Mouse (Mus musculus) forebrain, postnatal 0 days (tissue): ENCODE measurements at regions not wholly inside any gene's neighbourhood (a gene's known extent, or its start where the extent isn't known, plus 50 kb on each side); places are given as distances from the start of the nearest gene placed in this dataset.

ENCODE experiments used
- ATAC-seq: fragments of 200-750 bp; cut with Nextera tagmentation; 2 replicates; pipeline ENCODE4 v1.8.0; 2017; ENCODE audit warnings: mild to moderate bottlenecking, moderate library complexity
- DNase-seq: peaks from one replicate; pipeline ENCODE4 v3.0.0-alpha.2; 2015
- H3K27ac ChIP-seq: fragments of 300-500 bp; sonication (generic); 2 replicates; pipeline ENCODE4 v1.5.1; 2014; ENCODE audit warnings: low read depth, mild to moderate bottlenecking, antibody characterized with exemption, low read length, moderate library complexity, mixed read lengths
- H3K27me3 ChIP-seq: fragments of 300-500 bp; sonication (generic); 2 replicates; pipeline ENCODE4 v1.6.1; 2014; ENCODE audit warnings: mild to moderate bottlenecking, low read length, mixed read lengths; ENCODE audit not compliant: insufficient read depth
- H3K36me3 ChIP-seq: fragments of 300-500 bp; sonication (generic); 2 replicates; pipeline ENCODE4 v1.6.1; 2014; ENCODE audit warnings: mild to moderate bottlenecking, moderate library complexity; ENCODE audit not compliant: insufficient read depth
- H3K4me1 ChIP-seq: fragments of 300-500 bp; sonication (generic); 2 replicates; pipeline ENCODE4 v1.6.1; 2014; ENCODE audit warnings: antibody characterized with exemption; ENCODE audit not compliant: insufficient read depth
- H3K4me2 ChIP-seq: fragments of 300-500 bp; sonication (generic); 2 replicates; pipeline ENCODE4 v1.6.1; 2014; ENCODE audit warnings: low read depth, mild to moderate bottlenecking, moderate library complexity
- H3K4me3 ChIP-seq: fragments of 300-500 bp; sonication (generic); 2 replicates; pipeline ENCODE4 v1.5.1; 2014; ENCODE audit warnings: low read depth, low read length, mixed read lengths
- H3K9ac ChIP-seq: fragments of 300-500 bp; sonication (generic); 2 replicates; pipeline ENCODE4 v1.6.1; 2014; ENCODE audit warnings: mild to moderate bottlenecking
- H3K9me3 ChIP-seq: fragments of 300-500 bp; sonication (generic); 2 replicates; pipeline ENCODE4 v1.6.1; 2016; ENCODE audit warnings: low read length
- CTCF ChIP-seq: sonication (generic); IDR thresholded peaks from 2 replicates; pipeline ENCODE4 v1.5.1; 2016; ENCODE audit warnings: antibody characterized with exemption, control low read depth, low read depth
- WGBS: fragments of 180-500 bp; shearing (Covaris S2); extraction: QIAGEN DNeasy Blood & Tissue Kit; methylation state at CpG from one replicate; pipeline ENCODE4 v1.1.7; 2014; 5-methylcytosine and 5-hydroxymethylcytosine counted together

DNA sequence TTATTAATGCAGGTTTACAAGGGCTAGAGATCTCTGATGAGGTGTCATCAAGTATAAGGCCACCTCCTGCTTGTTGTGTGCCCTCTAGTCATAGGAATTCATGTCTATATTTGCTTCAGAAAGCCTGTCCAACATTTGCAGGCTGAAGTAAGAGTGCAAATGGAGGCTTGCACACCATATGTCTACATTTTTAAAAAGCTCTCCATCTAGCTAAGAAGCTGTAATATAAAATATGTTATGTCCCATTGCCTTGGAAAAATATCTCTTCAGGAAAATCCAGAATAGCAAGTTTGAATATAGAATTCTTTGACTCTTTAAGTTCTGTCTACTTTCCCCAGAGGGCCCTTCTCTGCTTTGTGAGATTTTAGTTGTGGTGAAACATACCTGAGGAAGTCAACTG, 134.6 kb downstream of the Cd24a start:
- TF ChIP-seq CTCF = no peak
- ATAC-seq (no peak), DNase-seq (no peak)
- Histone ChIP-seq H3K9me3 (no peaks in the 10 kb centered on the region), H3K27me3 (no peaks in the 10 kb centered on the region), H3K4me3 (no peak overlapping the region), H3K27ac (no peak overlapping the region), H3K4me1 (no peaks in the 10 kb centered on the region), H3K9ac (no peak overlapping the region), H3K36me3 (no peaks in the 10 kb centered on the region), H3K4me2 (no peak overlapping the region)

- H3K4me2 ChIP-seq = no peak overlapping the region
- no peak overlapping the region for H3K27ac ChIP-seq
- no peaks in the 10 kb centered on the region for H3K9me3 ChIP-seq
- no peak for ATAC-seq
- H3K36me3 ChIP-seq = no peaks in the 10 kb centered on the region
- H3K27me3 ChIP-seq = no peaks in the 10 kb centered on the region
- H3K9ac ChIP-seq = no peak overlapping the region
- WGBS = 53% methylated on average over 13 of the region's 13 CpGs
- no peak overlapping the region for H3K4me3 ChIP-seq
- no peak for TF ChIP-seq CTCF
- no peak for DNase-seq
- 0 out of 2 replicates have a peak, but pooled peaks cover 12% of the 10 kb centered on the region for H3K4me1 ChIP-seq
Measured at GRCm38 (mm10) chr10:43718768-43719167, 140.7 kb downstream of the Cd24a start.

- H3K4me2 ChIP-seq = no peak overlapping the region
- 79% methylated on average over 4 of the region's 4 CpGs for WGBS
- 0 out of 2 replicates have a peak, but pooled peaks cover 15% of the 10 kb centered on the region for H3K4me1 ChIP-seq
- DNase-seq = no peak
- H3K9me3 ChIP-seq = no peaks in the 10 kb centered on the region
- no peak overlapping the region for H3K4me3 ChIP-seq
- ATAC-seq = no peak
- no peak overlapping the region for H3K27ac ChIP-seq
- no peak overlapping the region for H3K9ac ChIP-seq
- no peaks in the 10 kb centered on the region for H3K36me3 ChIP-seq
- H3K27me3 ChIP-seq = no peaks in the 10 kb centered on the region
- no peak for TF ChIP-seq CTCF
Measured at GRCm38 (mm10) chr10:43721356-43721755, 143.3 kb downstream of the Cd24a start.

GRCm38 (mm10) chr10:43722164-43722563, 144.1 kb downstream of the Cd24a start:
- Histone ChIP-seq H3K9me3 (no peaks in the 10 kb centered on the region), H3K9ac (no peak overlapping the region), H3K27ac (no peak overlapping the region), H3K4me3 (no peak overlapping the region), H3K4me1 (0 out of 2 replicates have a peak, but pooled peaks cover 15% of the 10 kb centered on the region), H3K27me3 (no peaks in the 10 kb centered on the region), H3K4me2 (no peak overlapping the region), H3K36me3 (no peaks in the 10 kb centered on the region)
- ATAC-seq (no peak), DNase-seq (no peak)
- TF ChIP-seq CTCF = no peak
- WGBS = 2% methylated on average over 3 of the region's 3 CpGs

GRCm38 (mm10) chr10:43722711-43723614, 144.9 kb downstream of the Cd24a start:
- ATAC-seq (peak; percentile 64), DNase-seq (peak; percentile 54)
- Histone ChIP-seq H3K4me2 (peak overlapping the region; percentile 66), H3K4me1 (0 out of 2 replicates have a peak, but pooled peaks cover 15% of the 10 kb centered on the region), H3K36me3 (no peaks in the 10 kb centered on the region), H3K9me3 (no peaks in the 10 kb centered on the region), H3K4me3 (peak overlapping the region; percentile 28), H3K27me3 (no peaks in the 10 kb centered on the region), H3K27ac (no peak overlapping the region), H3K9ac (peak overlapping the region; percentile 37)
- no peak for TF ChIP-seq CTCF
- 4% methylated on average over 23 of the region's 23 CpGs for WGBS

DNA sequence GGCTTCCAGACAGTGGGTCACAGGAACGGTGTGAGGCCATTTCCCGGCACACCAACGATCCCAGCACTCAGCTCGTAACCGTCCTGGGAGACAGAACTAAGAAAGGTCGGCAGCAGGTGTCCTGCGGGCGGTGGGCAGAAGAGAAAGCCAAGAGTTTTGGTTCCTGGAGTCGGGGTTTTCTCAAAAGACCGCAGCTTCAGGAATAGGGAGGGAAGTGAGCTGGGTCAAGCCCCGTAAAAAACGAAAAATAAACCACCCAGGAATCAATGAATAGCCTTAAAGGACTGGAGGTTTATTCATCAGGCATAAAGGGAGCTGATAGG, 145.5 kb downstream of the Cd24a start:
- ATAC-seq = no peak
- Histone ChIP-seq H3K27me3 (no peaks in the 10 kb centered on the region), H3K36me3 (no peaks in the 10 kb centered on the region), H3K4me2 (peak overlapping the region; percentile 66), H3K4me3 (peak overlapping the region; percentile 28), H3K4me1 (0 out of 2 replicates have a peak, but pooled peaks cover 15% of the 10 kb centered on the region), H3K9ac (peak overlapping the region; percentile 37), H3K27ac (no peak overlapping the region), H3K9me3 (no peaks in the 10 kb centered on the region)
- no peak for TF ChIP-seq CTCF
- under 1% methylated on average over 12 of the region's 12 CpGs for WGBS
- DNase-seq = no peak

- Histone ChIP-seq H3K27ac (no peak overlapping the region), H3K36me3 (no peaks in the 10 kb centered on the region), H3K9ac (no peak overlapping the region), H3K4me1 (0 out of 2 replicates have a peak, but pooled peaks cover 12% of the 10 kb centered on the region), H3K4me3 (no peak overlapping the region), H3K27me3 (no peaks in the 10 kb centered on the region), H3K9me3 (no peaks in the 10 kb centered on the region), H3K4me2 (no peak overlapping the region)
- ATAC-seq (no peak), DNase-seq (no peak)
- TF ChIP-seq CTCF = no peak
- WGBS = 92% methylated on average over 6 of the region's 6 CpGs
Measured at GRCm38 (mm10) chr10:43727746-43728145, 149.7 kb downstream of the Cd24a start.
